Mouse (Mus musculus) cerebellum, postnatal 25 days (tissue): ENCODE results near the gene Mogs.

Experiments
- DNase-seq, 2 experiments: peaks; one replicate each; pipeline ENCODE4 v3.0.0; 2021; ENCODE audit warnings: mixed read lengths in 2 of 2

Mogs gene

DNA sequence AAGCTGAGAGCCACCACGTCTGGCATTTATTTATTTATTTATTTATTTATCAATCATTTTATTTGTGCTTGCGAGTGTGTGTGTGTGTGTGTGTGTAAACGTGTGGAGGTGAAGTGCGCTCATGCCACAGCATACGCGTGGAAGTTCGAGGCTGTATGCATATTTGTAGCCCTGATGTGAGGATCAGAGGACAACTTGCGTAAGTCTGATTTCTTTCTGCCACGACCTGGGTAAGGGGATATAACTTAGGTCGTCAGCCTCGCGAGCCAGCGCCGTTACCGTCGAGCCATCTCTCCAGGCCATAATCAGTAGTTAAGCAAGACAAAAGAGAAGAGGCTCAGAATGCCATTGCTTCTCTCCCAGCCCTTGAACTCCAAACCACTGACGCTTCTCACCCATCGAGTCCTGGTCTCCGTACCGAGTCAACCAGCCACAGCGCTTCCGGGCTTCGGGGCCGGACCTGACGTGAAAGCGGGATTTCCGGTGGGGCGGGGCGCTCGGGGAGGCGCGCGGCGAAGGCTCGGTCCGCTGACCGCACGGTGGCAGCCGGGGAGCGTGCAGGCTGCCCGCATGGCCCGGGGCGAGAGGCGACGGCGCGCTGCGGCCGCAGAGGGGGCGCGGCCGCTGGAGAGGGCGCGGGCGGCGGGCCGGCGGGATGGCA, at the start of gene Mogs:
Gene Mogs (plus strand): TSS at position 486 of the 661 bp plus-strand sequence.
- DNase-seq, result peak; percentile 94 to 97

- DNase-seq, result no peak
Measured at GRCm38 (mm10) chr6:83065995-83066394, 49.3 kb upstream of the Mogs start.

GRCm38 (mm10) chr6:83066441-83066840, 48.9 kb upstream of the Mogs start:
- no peak for DNase-seq

DNA sequence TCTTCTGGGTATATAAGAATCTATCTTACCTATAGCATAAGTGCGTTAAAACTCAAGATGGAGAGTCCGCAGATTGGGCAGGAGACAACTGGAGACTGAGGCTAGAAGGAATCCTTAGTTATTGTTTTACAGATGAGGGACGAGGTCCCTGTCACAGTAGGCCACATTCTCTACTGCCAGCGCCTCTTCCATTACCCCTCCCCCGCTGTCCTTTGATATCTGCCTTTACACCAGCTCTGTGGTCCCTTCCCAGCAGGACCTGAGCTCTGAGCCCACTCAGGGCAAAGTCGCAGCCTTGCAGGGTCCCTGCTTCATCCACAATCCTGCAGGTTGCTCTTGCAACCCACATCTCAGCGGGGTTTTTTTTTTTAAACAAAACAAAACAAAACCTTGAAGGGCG, 47.1 kb upstream of the Mogs start:
- no peak for DNase-seq

- DNase-seq, result peak in 1 of 2 experiments; percentile 33
Measured at GRCm38 (mm10) chr6:83068706-83069487, 46.4 kb upstream of the Mogs start.

GRCm38 (mm10) chr6:83069488-83070246, 45.6 kb upstream of the Mogs start:
- DNase-seq, result peak; percentile 31 to 44

- DNase-seq, result no peak
Measured at GRCm38 (mm10) chr6:83070247-83070310, 45.2 kb upstream of the Mogs start, which contains the start of gene Tlx2. Tlx2 (minus strand) TSS chr6:83070293.

- peak; percentile 48 to 78 for DNase-seq
Measured at GRCm38 (mm10) chr6:83070311-83071219, 44.7 kb upstream of the Mogs start.

DNA sequence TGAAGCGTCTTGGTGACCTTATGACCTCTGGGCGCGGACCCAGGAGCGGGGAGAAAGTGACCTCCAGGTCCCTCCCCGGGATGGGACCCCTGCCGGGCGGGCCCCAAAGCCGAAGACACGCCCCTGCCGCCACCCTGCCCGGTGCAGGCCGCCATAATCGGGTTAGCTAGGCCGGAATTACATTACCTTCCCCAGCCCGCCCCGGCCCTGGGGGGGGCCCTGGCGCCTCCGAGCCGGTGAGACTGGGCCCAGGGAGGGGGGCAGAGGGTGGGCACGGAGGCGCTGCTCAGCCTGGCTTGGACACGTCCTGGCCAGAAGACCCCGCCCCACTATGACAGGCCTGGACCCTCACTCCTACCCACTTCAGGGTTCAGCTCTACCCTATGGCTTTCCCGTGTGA, 44.1 kb upstream of the Mogs start:
- peak in 1 of 2 experiments; percentile 25 for DNase-seq

DNA sequence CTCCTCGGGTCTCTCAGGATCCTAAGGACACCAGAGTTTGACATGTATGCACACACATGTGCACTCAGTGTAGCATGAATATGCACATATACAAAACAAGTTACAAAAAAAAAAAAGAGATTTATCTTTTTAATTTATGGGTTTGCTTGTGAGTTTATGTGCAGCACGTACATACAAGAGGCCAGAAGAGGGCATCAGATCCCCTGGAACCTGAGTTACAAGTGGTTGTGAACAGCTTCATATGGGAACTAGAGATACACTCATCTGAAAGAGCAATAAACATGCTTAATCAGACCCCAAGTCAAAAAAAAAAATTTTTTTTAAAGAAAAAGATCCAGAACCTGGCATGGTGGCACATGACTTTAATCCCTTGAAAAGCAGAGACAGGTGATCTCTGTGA, 40.3 kb upstream of the Mogs start:
- DNase-seq, result no peak

GRCm38 (mm10) chr6:83077630-83078323, 37.5 kb upstream of the Mogs start, which contains the start of gene Pcgf1:
Pcgf1 (plus strand) TSS chr6:83077869.
- DNase-seq, result peak in 1 of 2 experiments; percentile 69

DNA sequence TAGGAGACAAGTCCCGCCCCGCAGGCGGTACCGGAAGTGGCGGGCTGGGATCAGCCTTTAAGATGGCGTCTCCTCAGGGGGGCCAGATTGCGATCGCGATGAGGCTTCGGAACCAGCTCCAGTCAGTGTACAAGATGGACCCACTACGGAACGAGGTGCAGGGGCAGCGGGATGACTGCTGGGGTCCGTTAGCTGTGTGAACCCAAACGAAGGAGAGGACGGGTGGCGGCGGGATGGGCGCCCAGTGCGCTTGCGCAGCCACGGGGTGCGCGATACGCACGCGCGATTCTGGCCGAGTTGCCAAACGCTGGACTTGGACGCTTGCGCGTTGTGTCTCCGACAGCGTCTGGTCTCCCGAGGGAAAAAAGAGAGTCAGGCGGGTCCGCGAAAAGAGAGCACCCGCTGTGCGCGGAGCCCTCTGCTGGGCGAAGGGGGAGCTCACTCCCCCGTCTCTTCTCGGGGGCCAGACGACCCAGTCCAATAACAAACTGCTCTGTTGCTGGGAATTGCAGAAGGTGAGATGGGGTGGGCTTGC, 36.9 kb upstream of the Mogs start:
- peak; percentile 100 for DNase-seq

DNA sequence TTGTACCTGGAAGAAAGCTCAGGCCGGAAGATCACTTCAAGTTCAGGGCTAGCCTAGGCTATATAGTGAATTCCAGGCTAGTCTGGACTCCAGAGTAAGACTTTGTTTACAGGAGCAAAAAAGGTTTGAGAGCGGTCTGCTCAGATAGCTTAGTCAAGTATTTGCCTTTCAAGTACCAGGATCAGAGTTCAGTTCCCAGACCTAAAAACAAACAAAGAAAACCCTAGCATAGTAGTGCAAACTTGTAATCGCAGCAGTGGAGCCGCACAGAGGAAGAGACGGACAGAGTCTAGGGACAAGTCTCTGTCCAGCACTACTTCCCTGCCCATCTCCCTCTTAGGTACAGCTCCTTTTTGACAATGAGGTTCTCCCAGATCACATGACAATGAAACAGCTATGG, 35.1 kb upstream of the Mogs start:
- DNase-seq, result no peak

- no peak for DNase-seq
Measured at GRCm38 (mm10) chr6:83083497-83083896, 31.8 kb upstream of the Mogs start.

DNA sequence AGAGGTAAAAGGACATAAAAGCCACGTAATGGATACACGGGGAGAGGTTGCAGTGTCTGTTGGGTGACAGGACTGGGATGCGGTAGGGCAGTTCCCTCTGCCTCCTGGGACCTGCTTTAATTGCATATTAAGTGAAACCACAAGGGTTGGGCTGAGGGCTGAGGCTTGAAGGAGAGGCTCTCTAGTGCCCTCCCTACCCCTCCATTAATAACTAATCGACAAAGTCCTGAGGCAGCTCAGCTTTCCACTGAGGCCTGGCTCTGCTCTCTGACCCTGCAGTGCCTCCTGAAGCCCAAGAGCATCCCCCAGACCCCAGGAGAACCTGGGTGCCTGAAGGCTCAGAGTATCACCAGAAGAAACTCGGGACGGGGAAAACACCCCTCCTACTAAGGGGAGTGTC, 30.8 kb upstream of the Mogs start:
- no peak for DNase-seq

- no peak for DNase-seq
Measured at GRCm38 (mm10) chr6:83086121-83087035, 28.9 kb upstream of the Mogs start, which contains the start of gene Lbx2. Lbx2 (plus strand) TSS chr6:83086367.

GRCm38 (mm10) chr6:83087205-83087925, 27.9 kb upstream of the Mogs start:
- DNase-seq, result peak in 1 of 2 experiments; percentile 29

GRCm38 (mm10) chr6:83087926-83088260, 27.4 kb upstream of the Mogs start:
- no peak for DNase-seq

DNA sequence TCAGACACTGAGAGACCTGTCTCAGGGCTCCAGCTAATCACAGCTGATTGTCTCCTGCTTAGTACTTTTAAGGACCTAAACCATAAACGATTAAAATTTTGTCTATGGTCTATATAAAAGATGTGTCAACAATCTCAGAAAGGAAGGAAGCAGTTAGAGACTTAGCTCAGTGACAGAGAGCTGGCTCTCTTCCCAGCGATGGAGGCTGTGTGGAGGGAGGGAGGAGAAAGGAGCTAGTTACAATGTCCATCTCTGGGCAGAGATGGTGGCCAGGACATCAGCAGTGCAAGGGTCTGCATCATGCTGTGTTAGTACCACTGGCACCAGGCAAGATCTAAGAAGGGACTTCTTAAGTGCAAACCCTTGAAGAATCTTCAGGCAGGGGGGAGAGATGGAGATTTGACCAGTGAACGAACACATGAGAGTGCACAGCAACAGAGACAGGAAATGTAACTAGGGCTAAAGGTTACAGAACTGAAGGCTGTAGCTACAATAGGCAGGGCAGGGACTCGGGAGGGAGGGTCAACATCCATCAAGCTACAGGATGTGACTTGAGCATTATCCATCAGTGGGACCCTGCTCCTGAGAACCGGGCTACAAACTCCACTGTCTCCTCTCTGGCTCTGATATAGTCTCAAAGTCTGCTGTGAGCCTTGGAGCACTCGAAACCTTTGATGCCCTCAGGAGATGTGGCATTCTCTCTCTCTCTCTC, 22.7 kb upstream of the Mogs start:
- DNase-seq, result no peak

GRCm38 (mm10) chr6:83095968-83096367, 19.3 kb upstream of the Mogs start:
- DNase-seq, result no peak
